Mouse (Mus musculus) bone marrow, adult 2 months (tissue): ENCODE results near the gene Gm28308.
A peak's percentile ranks its signal among the peaks of the same experiment; 100 is the strongest.

Experiments
- CTCF ChIP-seq: fragments of 200-500 bp; IDR thresholded peaks from 2 replicates; pipeline ENCODE4 v1.5.1; 2011; ENCODE audit warnings: low read length, control low read depth; ENCODE audit not compliant: control insufficient read depth, insufficient read depth
- POLR2A ChIP-seq: fragments of 200-500 bp; IDR thresholded peaks from 2 replicates; pipeline ENCODE4 v1.6.1; 2011; ENCODE audit warnings: low read depth, mild to moderate bottlenecking, control low read depth, low read length, borderline replicate concordance; ENCODE audit not compliant: control insufficient read depth

DNA sequence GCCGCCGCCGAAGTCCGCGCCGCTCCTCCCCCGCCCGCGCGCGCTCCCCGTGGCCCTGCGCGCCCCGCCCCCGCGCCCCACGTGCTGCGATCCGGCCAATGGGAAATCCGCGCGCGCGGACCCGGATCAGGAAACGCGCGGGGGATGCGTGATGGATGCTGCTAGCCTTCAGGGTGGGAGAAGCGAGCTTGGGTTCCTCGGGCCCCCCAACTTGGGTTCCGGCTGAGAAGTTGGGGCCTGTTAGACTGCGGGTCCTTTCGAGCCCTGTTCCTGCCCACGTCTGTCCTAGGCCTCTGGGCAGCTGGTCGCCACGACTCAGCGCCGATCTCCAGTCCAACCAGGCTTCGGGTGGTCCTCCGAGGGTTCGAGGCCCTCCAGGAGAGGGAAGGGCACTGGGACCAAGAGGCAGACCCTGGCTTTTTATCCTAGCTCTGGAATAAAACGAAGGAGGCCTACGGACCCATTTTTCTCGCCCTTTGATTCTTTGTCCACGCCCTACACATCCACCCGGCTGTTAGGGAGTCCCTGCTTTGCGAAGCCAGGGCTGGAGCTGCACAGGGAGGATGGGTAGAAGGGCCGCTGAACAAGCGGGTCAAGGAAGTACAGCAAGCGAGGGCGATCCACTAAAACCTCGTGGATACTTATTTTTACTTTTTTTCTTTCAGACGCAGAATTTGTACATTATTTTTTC, 21.1 kb downstream of the Gm28308 start:
- TF ChIP-seq POLR2A (peak; percentile 68; the same call in 1 of the 2 replicates), CTCF (no peak)
